ENCODE assay signal across 9 mouse cellular contexts in genomic region chr15:87544401-87545129, GRCm38 (mm10). TPM values are rescaled to one million over a fixed set of nuclear protein-coding genes. Genes with fewer than 3 reads are reported as not detected.
DNase-seq lines count a peak whose midpoint lies in the region; ATAC-seq lines count a peak whose summit lies in the region.
"Had no signal": no experiment of that assay in that cellular context is flagged by ENCODE, and none has a peak within 500 bp of the region (broad histone marks: within the 10 kb centered on the region; RNA-seq: fewer than 3 reads in every experiment).

No protein-coding gene starts in this region.

- H3K4me3 ChIP-seq in heart, embryonic 10.5 days, result peak overlapping the region; percentile 67
- H3K4me3 ChIP-seq in embryonic facial prominence, embryonic 13.5 days, result peak overlapping the region; percentile 57
- peak overlapping the region; percentile 83 for H3K4me3 ChIP-seq in hindbrain, embryonic 11.5 days (ENCODE audit: low read depth, low read length)
- peak overlapping the region; percentile 13; the same call in 1 of the 2 replicates for H3K4me3 ChIP-seq in liver, embryonic 16.5 days (ENCODE audit: low read depth, low read length)

- H3K9ac ChIP-seq in embryonic facial prominence, embryonic 13.5 days, result peak overlapping the region; percentile 68
- H3K9ac ChIP-seq in hindbrain, embryonic 11.5 days (ENCODE audit: low read depth, low read length), result peak overlapping the region; percentile 90
- no peak overlapping the region for H3K9ac ChIP-seq in liver, embryonic 16.5 days (ENCODE audit: low read depth, low read length)

- H3K27ac ChIP-seq in heart, embryonic 10.5 days, result peak overlapping the region; percentile 56; the same call in 1 of the 2 replicates
- H3K27ac ChIP-seq in embryonic facial prominence, embryonic 13.5 days, result no peak overlapping the region
- H3K27ac ChIP-seq in hindbrain, embryonic 11.5 days (ENCODE audit: low read depth, low read length), result peak overlapping the region; percentile 58
- H3K27ac ChIP-seq in liver, embryonic 16.5 days (ENCODE audit: low read length), result no peak overlapping the region

- no peaks in the 10 kb centered on the region for H3K9me3 ChIP-seq in heart, embryonic 10.5 days
- no peaks in the 10 kb centered on the region for H3K9me3 ChIP-seq in embryonic facial prominence, embryonic 13.5 days
- H3K9me3 ChIP-seq in hindbrain, embryonic 11.5 days (ENCODE audit: control insufficient read depth, low read length), result no peaks in the 10 kb centered on the region
- no peaks in the 10 kb centered on the region for H3K9me3 ChIP-seq in liver, embryonic 16.5 days (replicated peaks; ENCODE audit: control insufficient read depth, low read length)

- H3K4me1 ChIP-seq in heart, embryonic 10.5 days, result peaks cover 26% of the 10 kb centered on the region
- H3K4me1 ChIP-seq in embryonic facial prominence, embryonic 13.5 days, result 0 out of 2 replicates have a peak, but pooled peaks cover 14% of the 10 kb centered on the region
- peaks cover 6% of the 10 kb centered on the region for H3K4me1 ChIP-seq in hindbrain, embryonic 11.5 days (replicated peaks; ENCODE audit: control insufficient read depth, insufficient read depth, low read length)
- no peaks in the 10 kb centered on the region for H3K4me1 ChIP-seq in liver, embryonic 16.5 days (ENCODE audit: control insufficient read depth, low read depth, low read length)

- H3K36me3 ChIP-seq in heart, embryonic 10.5 days, result no peaks in the 10 kb centered on the region
- no peaks in the 10 kb centered on the region for H3K36me3 ChIP-seq in embryonic facial prominence, embryonic 13.5 days
- no peaks in the 10 kb centered on the region for H3K36me3 ChIP-seq in hindbrain, embryonic 11.5 days (ENCODE audit: control insufficient read depth, insufficient read depth, low read length)
- no peaks in the 10 kb centered on the region for H3K36me3 ChIP-seq in liver, embryonic 16.5 days (ENCODE audit: control insufficient read depth, insufficient read depth)

- DNase-seq in heart, embryonic 10.5 days (ENCODE audit: low spot score), result no peak
- no peak for DNase-seq in heart, adult 8-10 months (ENCODE audit: low spot score)
- DNase-seq in adrenal gland, postnatal 14 days, result peak; percentile 69
- DNase-seq in hindbrain, embryonic 11.5 days (ENCODE audit: low spot score), result peak; percentile 75
- peak; percentile 69 for DNase-seq in retina, postnatal 1 day
- no peak for DNase-seq in MN1 (ENCODE audit: low spot score)

- peak overlapping the region; percentile 95 for H3K4me2 ChIP-seq in embryonic facial prominence, embryonic 13.5 days
- peak overlapping the region; percentile 84 for H3K4me2 ChIP-seq in hindbrain, embryonic 11.5 days (replicated peaks; ENCODE audit: low read depth, low read length)
- H3K4me2 ChIP-seq in liver, embryonic 16.5 days (ENCODE audit: low read depth, low read length), result peak overlapping the region; percentile 13; the same call in 1 of the 2 replicates

- ATAC-seq in embryonic facial prominence, embryonic 13.5 days (ENCODE audit: insufficient number of reproducible peaks, insufficient read depth, low FRiP score, low TSS enrichment, low read depth), result peak; percentile 78
- peak; percentile 71 for ATAC-seq in hindbrain, embryonic 11.5 days (ENCODE audit: low FRiP score)
- ATAC-seq in liver, embryonic 16.5 days (ENCODE audit: low read depth), result peak; percentile 43; the same call in 1 of the 2 replicates

- peaks cover 96% of the 10 kb centered on the region for H3K27me3 ChIP-seq in heart, embryonic 10.5 days (ENCODE audit: insufficient read depth, poor library complexity, severe bottlenecking)
- peaks cover 95% of the 10 kb centered on the region for H3K27me3 ChIP-seq in embryonic facial prominence, embryonic 13.5 days
- H3K27me3 ChIP-seq in hindbrain, embryonic 11.5 days (ENCODE audit: control insufficient read depth, insufficient read depth, low read length), result peaks cover 2% of the 10 kb centered on the region; the same call in 1 of the 2 replicates
- peaks cover 42% of the 10 kb centered on the region for H3K27me3 ChIP-seq in liver, embryonic 16.5 days (ENCODE audit: control insufficient read depth, insufficient read depth, low read depth, low read length)

- WGBS in heart, embryonic 10.5 days, result under 1% methylated on average over 84 of the region's 84 CpGs
- under 1% methylated on average over 76 of the region's 84 CpGs for WGBS in embryonic facial prominence, embryonic 13.5 days
- under 1% methylated on average over 68 of the region's 84 CpGs for WGBS in hindbrain, embryonic 11.5 days
- WGBS in liver, embryonic 16.5 days (ENCODE audit: insufficient replicate concordance), result under 1% methylated on average over 62 of the region's 84 CpGs

RNA-seq across cellular contexts. Expression of gene Fam19a5, which starts 0.5 kb away (rescaled TPM):
- 1.6 and 1.7 TPM in 2 replicates for polyA plus RNA-seq in heart, embryonic 10.5 days (2016; fragmentation: Nextera tagmentation; extraction: Ambion mirVana)
- total RNA-seq in heart, adult 8-10 months (2022), result 1 to 10 TPM; 4.7 to 6.3 (median 5.6) TPM
- 6.3 and 7.3 TPM in 2 replicates for total RNA-seq in adrenal gland, postnatal 14 days (2021)
- polyA plus RNA-seq in embryonic facial prominence, embryonic 13.5 days (2015; fragmentation: Nextera tagmentation; extraction: Ambion mirVana), result 4.1 and 5.3 TPM in 2 replicates
- 8.4 and 9.6 TPM in 2 replicates for polyA plus RNA-seq in hindbrain, embryonic 11.5 days (2014; fragmentation: Nextera tagmentation; extraction: Ambion mirVana)
- polyA plus RNA-seq in liver, embryonic 16.5 days (2015; fragmentation: Nextera tagmentation; extraction: Ambion mirVana), result 0.06 TPM in 1 of 2 replicates, not detected in the other
- total RNA-seq: MEL had no signal

Comparison
In these comparisons a context has a peak if more than half of its experiments do, and no peak if none do; other contexts are left out.
1. DNase-seq: peak in adrenal gland, postnatal 14 days (single experiment), hindbrain, embryonic 11.5 days (single experiment) and retina, postnatal 1 day (single experiment); none in heart, embryonic 10.5 days (single experiment), heart, adult 8-10 months (single experiment) and MN1 (single experiment).
2. H3K27ac ChIP-seq: peak in heart, embryonic 10.5 days (single experiment) and hindbrain, embryonic 11.5 days (single experiment); none in embryonic facial prominence, embryonic 13.5 days (single experiment) and liver, embryonic 16.5 days (single experiment).
3. H3K4me3 ChIP-seq: peak in every context shown above with its lines; median percentile 83 in hindbrain, embryonic 11.5 days; 67 in heart, embryonic 10.5 days; 57 in embryonic facial prominence, embryonic 13.5 days; 13 in liver, embryonic 16.5 days.
4. H3K4me2 ChIP-seq: peak in every context shown above with its lines; median percentile 95 in embryonic facial prominence, embryonic 13.5 days; 84 in hindbrain, embryonic 11.5 days; 13 in liver, embryonic 16.5 days.
5. Peak in every context shown above with its lines, with median percentiles within 50 percentile points of each other: ATAC-seq.